In the genomic region with DNA sequence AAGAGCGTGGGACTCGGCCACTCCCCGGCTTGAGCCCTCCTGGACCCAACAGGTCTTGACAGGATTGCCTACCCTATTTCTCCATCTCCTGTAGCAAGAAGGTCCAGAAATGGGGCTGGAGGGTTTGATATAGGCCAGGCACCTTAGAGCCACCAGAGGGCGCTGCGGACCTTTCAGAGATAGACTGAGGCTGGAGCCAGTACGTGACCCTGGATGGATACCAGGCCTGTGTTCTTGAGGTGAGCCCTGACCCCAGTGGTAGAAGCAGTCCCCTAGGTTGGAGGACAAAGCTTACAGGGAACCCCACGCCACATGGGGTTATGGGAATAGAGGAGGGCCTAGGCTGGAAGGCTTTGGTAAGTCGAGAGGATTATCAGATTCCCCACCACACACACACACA, we compare ENCODE assay signal across 8 mouse cellular contexts. TPM values are rescaled to one million over a fixed set of nuclear protein-coding genes. Genes with fewer than 3 reads are reported as not detected.
DNase-seq lines count a peak whose midpoint lies in the region; ATAC-seq lines count a peak whose summit lies in the region.

No protein-coding gene starts in this region.

- H3K36me3 ChIP-seq in forebrain, embryonic 14.5 days (ENCODE audit: control insufficient read depth, insufficient read depth, low read length), result no peaks in the 10 kb centered on the region
- H3K36me3 ChIP-seq in hindbrain, embryonic 12.5 days, result no peaks in the 10 kb centered on the region

- no peak overlapping the region for H3K27ac ChIP-seq in forebrain, embryonic 14.5 days (ENCODE audit: low read depth, low read length)
- no peak overlapping the region for H3K27ac ChIP-seq in hindbrain, embryonic 12.5 days

- no peak overlapping the region for H3K4me3 ChIP-seq in forebrain, embryonic 14.5 days (ENCODE audit: low read depth, low read length)
- H3K4me3 ChIP-seq in hindbrain, embryonic 12.5 days, result no peak overlapping the region

- ATAC-seq in forebrain, embryonic 14.5 days, result peak; percentile 57
- peak; percentile 50; the same call in 1 of the 2 replicates for ATAC-seq in hindbrain, embryonic 12.5 days (ENCODE audit: low FRiP score)
- ATAC-seq in megakaryocyte, adult 5-6 weeks (ENCODE audit: poor library complexity, severe bottlenecking), result peak; percentile 77

- peak; percentile 83 for DNase-seq in ES-CJ7 (ENCODE audit: low read depth, low spot score)
- peak; percentile 45 for DNase-seq in c-Kit-negative CD71-positive TER-119-positive erythroid progenitor cells, embryonic 14.5 days (ENCODE audit: low read depth, low spot score)
- DNase-seq in forebrain, embryonic 14.5 days (ENCODE audit: low spot score), result peak; percentile 86
- DNase-seq in layer of hippocampus, postnatal 25 days (ENCODE audit: extremely low spot score in 1 of 2, low spot score in 1 of 2), result peak; percentile 70 to 89
- DNase-seq in right cerebral cortex, postnatal 10 days (ENCODE audit: low spot score in 2 of 2), result peak; percentile 81 to 87
- peak; percentile 89 for DNase-seq in urinary bladder, postnatal 25 days (ENCODE audit: low spot score)

- no peak overlapping the region for H3K9ac ChIP-seq in forebrain, embryonic 14.5 days (ENCODE audit: low read length)
- no peak overlapping the region for H3K9ac ChIP-seq in hindbrain, embryonic 12.5 days

- no peaks in the 10 kb centered on the region for H3K9me3 ChIP-seq in forebrain, embryonic 14.5 days (replicated peaks; ENCODE audit: control insufficient read depth, low read length)
- no peaks in the 10 kb centered on the region for H3K9me3 ChIP-seq in hindbrain, embryonic 12.5 days (replicated peaks)

- no peaks in the 10 kb centered on the region for H3K27me3 ChIP-seq in forebrain, embryonic 14.5 days (replicated peaks; ENCODE audit: control insufficient read depth, insufficient read depth, low read length)
- H3K27me3 ChIP-seq in hindbrain, embryonic 12.5 days, result peaks cover 6% of the 10 kb centered on the region

- no peak overlapping the region for H3K4me2 ChIP-seq in forebrain, embryonic 14.5 days (ENCODE audit: low read length)
- no peak overlapping the region for H3K4me2 ChIP-seq in hindbrain, embryonic 12.5 days (replicated peaks)

- 10% methylated on average over 8 of the region's 8 CpGs for WGBS in forebrain, embryonic 14.5 days
- WGBS in hindbrain, embryonic 12.5 days, result 15% methylated on average over 8 of the region's 8 CpGs

- H3K4me1 ChIP-seq in forebrain, embryonic 14.5 days (ENCODE audit: control insufficient read depth, insufficient read depth, low read length), result peaks cover 14% of the 10 kb centered on the region
- H3K4me1 ChIP-seq in hindbrain, embryonic 12.5 days, result peaks cover 16% of the 10 kb centered on the region

RNA-seq across cellular contexts. Expression of a gene that starts 40.5 kb away (rescaled TPM):
- 46.3 and 47.5 TPM in 2 replicates for polyA plus RNA-seq in forebrain, embryonic 14.5 days (2014; fragmentation: Nextera tagmentation; extraction: Ambion mirVana)
- 59.0 and 60.9 TPM in 2 replicates for polyA plus RNA-seq in hindbrain, embryonic 12.5 days (2016; fragmentation: Nextera tagmentation; extraction: Ambion mirVana)
- total RNA-seq in layer of hippocampus, postnatal 25 days (2021), result 10 to 100 TPM; 70.2 to 73.0 TPM
- 18.2 and 21.0 TPM in 2 replicates for total RNA-seq in megakaryocyte, adult 5-6 weeks (2015)
- 41.8 and 54.2 TPM in 2 replicates for total RNA-seq in megakaryocyte, adult 5-6 weeks (2017)

RNA-seq across cellular contexts. Expression of a gene that starts 46.1 kb away (rescaled TPM):
- 6.5 and 7.3 TPM in 2 replicates for polyA plus RNA-seq in forebrain, embryonic 14.5 days (2014; fragmentation: Nextera tagmentation; extraction: Ambion mirVana)
- polyA plus RNA-seq in hindbrain, embryonic 12.5 days (2016; fragmentation: Nextera tagmentation; extraction: Ambion mirVana), result 3.6 and 4.0 TPM in 2 replicates
- total RNA-seq in layer of hippocampus, postnatal 25 days (2021), result 1 to 10 TPM; 1.8 to 3.9 TPM
- total RNA-seq in megakaryocyte, adult 5-6 weeks (2015), result not detected in 2 replicates
- total RNA-seq in megakaryocyte, adult 5-6 weeks (2017), result not detected in 2 replicates
